Mouse (Mus musculus): Measurements from ENCODE around the gene Prkcb. TPM values are rescaled to one million over a fixed set of nuclear protein-coding genes. Genes with fewer than 3 reads are reported as not detected.

Prkcb gene
- polyA plus RNA-seq, 1 experiment from 2014 or later = 12.7 TPM

DNA sequence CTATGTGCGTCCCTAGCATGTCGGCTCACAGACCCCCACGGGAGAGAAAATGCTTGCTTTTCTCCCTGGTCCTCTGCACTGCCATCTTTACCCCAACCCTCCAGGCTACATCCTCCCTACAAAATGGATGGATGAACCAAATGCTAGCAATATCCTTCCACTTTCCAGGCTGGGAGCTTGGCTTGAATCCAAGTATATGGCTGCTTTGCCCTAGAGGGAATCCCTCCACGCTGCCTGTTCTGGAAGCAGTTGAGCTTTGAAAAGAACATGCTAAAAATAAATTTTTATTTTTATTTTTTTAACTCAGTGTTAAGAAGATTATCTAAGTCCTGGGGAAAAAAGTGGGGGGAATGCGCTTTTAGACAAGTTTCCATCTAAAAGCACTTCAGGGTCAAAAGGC lies 339.5 kb downstream of the Prkcb start:
- no peaks in the 10 kb centered on the region for H3K27me3 ChIP-seq (ENCODE audit: control insufficient read depth, insufficient read depth, low read length)
- H3K27ac ChIP-seq (ENCODE audit: low read length) = no peak overlapping the region
- H3K4me2 ChIP-seq (ENCODE audit: low read depth, low read length) = no peak overlapping the region
- H3K36me3 ChIP-seq (ENCODE audit: control insufficient read depth, insufficient read depth, low read length) = no peaks in the 10 kb centered on the region
- H3K4me1 ChIP-seq (ENCODE audit: control insufficient read depth, insufficient read depth, low read length) = no peaks in the 10 kb centered on the region
- no peaks in the 10 kb centered on the region for H3K9me3 ChIP-seq (replicated peaks; ENCODE audit: control insufficient read depth, low read length)
- no peak overlapping the region for H3K9ac ChIP-seq (ENCODE audit: low read length)
- no peak for ATAC-seq (ENCODE audit: insufficient read depth, low FRiP score)
- H3K4me3 ChIP-seq (replicated peaks; ENCODE audit: low read length) = no peak overlapping the region
- WGBS = 87% methylated on average over 5 of the region's 5 CpGs

- Histone ChIP-seq H3K4me1 (ENCODE audit: control insufficient read depth, insufficient read depth, low read length) (no peaks in the 10 kb centered on the region), H3K9ac (ENCODE audit: low read length) (no peak overlapping the region), H3K4me3 (replicated peaks; ENCODE audit: low read length) (no peak overlapping the region), H3K9me3 (replicated peaks; ENCODE audit: control insufficient read depth, low read length) (no peaks in the 10 kb centered on the region), H3K27me3 (ENCODE audit: control insufficient read depth, insufficient read depth, low read length) (no peaks in the 10 kb centered on the region), H3K27ac (ENCODE audit: low read length) (no peak overlapping the region), H3K4me2 (ENCODE audit: low read depth, low read length) (no peak overlapping the region), H3K36me3 (ENCODE audit: control insufficient read depth, insufficient read depth, low read length) (no peaks in the 10 kb centered on the region)
- 86% methylated on average over 2 of the region's 2 CpGs for WGBS
- no peak for ATAC-seq (ENCODE audit: insufficient read depth, low FRiP score)
These were observed 341.8 kb downstream of the Prkcb start for GRCm38 (mm10) chr7:122630386-122630785.

GRCm38 (mm10) chr7:122631151-122631550 lies 342.6 kb downstream of the Prkcb start:
- Histone ChIP-seq H3K36me3 (ENCODE audit: control insufficient read depth, insufficient read depth, low read length) (no peaks in the 10 kb centered on the region), H3K4me2 (ENCODE audit: low read depth, low read length) (no peak overlapping the region), H3K27ac (ENCODE audit: low read length) (no peak overlapping the region), H3K9me3 (replicated peaks; ENCODE audit: control insufficient read depth, low read length) (no peaks in the 10 kb centered on the region), H3K9ac (ENCODE audit: low read length) (no peak overlapping the region), H3K27me3 (ENCODE audit: control insufficient read depth, insufficient read depth, low read length) (no peaks in the 10 kb centered on the region), H3K4me3 (replicated peaks; ENCODE audit: low read length) (no peak overlapping the region), H3K4me1 (ENCODE audit: control insufficient read depth, insufficient read depth, low read length) (no peaks in the 10 kb centered on the region)
- no peak for ATAC-seq (ENCODE audit: insufficient read depth, low FRiP score)
- 74% methylated on average over 3 of the region's 3 CpGs for WGBS

- H3K9ac ChIP-seq (ENCODE audit: low read length) = no peak overlapping the region
- 71% methylated on average over 5 of the region's 5 CpGs for WGBS
- no peaks in the 10 kb centered on the region for H3K4me1 ChIP-seq (ENCODE audit: control insufficient read depth, insufficient read depth, low read length)
- no peak for ATAC-seq (ENCODE audit: insufficient read depth, low FRiP score)
- no peak overlapping the region for H3K4me2 ChIP-seq (ENCODE audit: low read depth, low read length)
- no peaks in the 10 kb centered on the region for H3K9me3 ChIP-seq (replicated peaks; ENCODE audit: control insufficient read depth, low read length)
- H3K27me3 ChIP-seq (ENCODE audit: control insufficient read depth, insufficient read depth, low read length) = no peaks in the 10 kb centered on the region
- no peaks in the 10 kb centered on the region for H3K36me3 ChIP-seq (ENCODE audit: control insufficient read depth, insufficient read depth, low read length)
- no peak overlapping the region for H3K27ac ChIP-seq (ENCODE audit: low read length)
- H3K4me3 ChIP-seq (replicated peaks; ENCODE audit: low read length) = no peak overlapping the region
These were observed 344.4 kb downstream of the Prkcb start for GRCm38 (mm10) chr7:122632946-122633345.

- WGBS = 85% methylated on average over 5 of the region's 5 CpGs
- H3K4me3 ChIP-seq (replicated peaks; ENCODE audit: low read length) = no peak overlapping the region
- no peaks in the 10 kb centered on the region for H3K27me3 ChIP-seq (ENCODE audit: control insufficient read depth, insufficient read depth, low read length)
- no peak for ATAC-seq (ENCODE audit: insufficient read depth, low FRiP score)
- H3K4me1 ChIP-seq (ENCODE audit: control insufficient read depth, insufficient read depth, low read length) = no peaks in the 10 kb centered on the region
- H3K4me2 ChIP-seq (ENCODE audit: low read depth, low read length) = no peak overlapping the region
- H3K9ac ChIP-seq (ENCODE audit: low read length) = no peak overlapping the region
- H3K36me3 ChIP-seq (ENCODE audit: control insufficient read depth, insufficient read depth, low read length) = no peaks in the 10 kb centered on the region
- H3K9me3 ChIP-seq (replicated peaks; ENCODE audit: control insufficient read depth, low read length) = no peaks in the 10 kb centered on the region
- H3K27ac ChIP-seq (ENCODE audit: low read length) = no peak overlapping the region
These were observed 344.9 kb downstream of the Prkcb start for GRCm38 (mm10) chr7:122633463-122633862.

DNA sequence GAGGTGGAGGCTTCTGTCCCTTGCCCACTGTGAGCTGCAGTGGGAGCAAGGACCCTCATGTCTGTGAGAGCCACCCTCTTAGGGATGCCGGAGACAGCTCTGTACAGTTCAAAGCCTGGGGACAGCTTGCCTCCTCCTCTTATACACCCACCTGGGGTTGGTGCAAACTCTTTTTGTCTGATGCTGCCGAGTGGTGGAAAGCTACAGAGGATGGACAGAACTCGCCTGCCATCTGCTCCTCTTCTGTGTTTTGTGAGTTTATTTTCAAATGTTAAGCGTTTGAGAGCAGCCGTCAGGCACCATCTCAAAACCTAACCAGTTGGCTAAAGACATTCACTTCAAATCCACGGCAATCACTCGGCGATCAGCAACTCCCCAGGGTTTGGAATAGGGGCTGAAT lies 355.1 kb downstream of the Prkcb start:
- no peak overlapping the region for H3K4me2 ChIP-seq (ENCODE audit: low read depth, low read length)
- no peaks in the 10 kb centered on the region for H3K4me1 ChIP-seq (ENCODE audit: control insufficient read depth, insufficient read depth, low read length)
- H3K36me3 ChIP-seq (ENCODE audit: control insufficient read depth, insufficient read depth, low read length) = no peaks in the 10 kb centered on the region
- no peaks in the 10 kb centered on the region; the same call in 1 of the 2 replicates for H3K27me3 ChIP-seq (ENCODE audit: control insufficient read depth, insufficient read depth, low read length)
- H3K9ac ChIP-seq (ENCODE audit: low read length) = no peak overlapping the region
- WGBS = 88% methylated on average over 8 of the region's 8 CpGs
- ATAC-seq (ENCODE audit: insufficient read depth, low FRiP score) = no peak
- no peaks in the 10 kb centered on the region for H3K9me3 ChIP-seq (replicated peaks; ENCODE audit: control insufficient read depth, low read length)
- no peak overlapping the region for H3K4me3 ChIP-seq (replicated peaks; ENCODE audit: low read length)
- no peak overlapping the region for H3K27ac ChIP-seq (ENCODE audit: low read length)

DNA sequence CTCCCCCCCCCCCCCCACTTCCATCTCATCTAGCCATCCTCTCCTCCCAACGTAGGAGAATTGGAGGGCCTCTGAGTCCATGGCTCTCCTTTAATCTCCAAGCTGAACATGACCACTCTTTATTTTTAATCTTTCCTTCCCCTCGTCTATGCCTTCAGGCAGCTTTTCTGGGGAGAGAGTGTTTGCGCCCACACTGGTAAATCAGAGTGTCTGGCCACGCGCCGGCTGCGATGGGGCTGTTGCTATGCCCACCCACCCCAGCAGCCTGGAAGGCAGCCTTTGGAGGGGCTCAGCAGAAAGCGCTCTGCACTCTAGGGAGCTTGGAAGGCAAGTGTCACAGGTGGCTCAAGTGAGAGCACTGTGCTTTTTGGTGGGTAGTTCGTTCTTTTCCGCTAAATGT lies 360.8 kb downstream of the Prkcb start:
- Histone ChIP-seq H3K9me3 (replicated peaks; ENCODE audit: control insufficient read depth, low read length) (no peaks in the 10 kb centered on the region), H3K4me1 (ENCODE audit: control insufficient read depth, insufficient read depth, low read length) (no peaks in the 10 kb centered on the region), H3K27ac (ENCODE audit: low read length) (no peak overlapping the region), H3K9ac (ENCODE audit: low read length) (no peak overlapping the region), H3K4me3 (replicated peaks; ENCODE audit: low read length) (no peak overlapping the region), H3K4me2 (ENCODE audit: low read depth, low read length) (no peak overlapping the region), H3K36me3 (ENCODE audit: control insufficient read depth, insufficient read depth, low read length) (no peaks in the 10 kb centered on the region), H3K27me3 (ENCODE audit: control insufficient read depth, insufficient read depth, low read length) (no peaks in the 10 kb centered on the region)
- ATAC-seq (ENCODE audit: insufficient read depth, low FRiP score) = no peak
- 81% methylated on average over 10 of the region's 10 CpGs for WGBS

DNA sequence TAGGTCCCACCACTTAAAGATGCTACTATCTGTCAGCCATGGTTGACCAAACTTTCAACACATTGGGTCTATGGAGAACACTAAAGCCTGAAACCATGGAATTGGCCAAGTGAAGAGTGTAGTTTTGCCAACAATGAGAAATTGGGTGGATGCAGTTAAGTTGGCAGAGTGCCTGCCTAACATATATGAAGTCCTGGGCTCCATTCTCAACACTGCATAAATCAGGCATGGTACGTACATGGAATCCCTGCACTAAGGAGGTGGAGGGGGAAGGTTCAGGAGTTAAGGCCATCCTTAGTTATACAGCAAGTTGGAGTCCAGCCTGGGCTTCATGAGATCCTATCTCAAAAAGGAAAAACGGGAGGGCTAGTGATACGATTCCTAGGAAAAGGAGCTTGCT lies 364.0 kb downstream of the Prkcb start:
- no peaks in the 10 kb centered on the region for H3K36me3 ChIP-seq (ENCODE audit: control insufficient read depth, insufficient read depth, low read length)
- H3K4me2 ChIP-seq (ENCODE audit: low read depth, low read length) = no peak overlapping the region
- ATAC-seq (ENCODE audit: insufficient read depth, low FRiP score) = no peak
- no peak overlapping the region for H3K27ac ChIP-seq (ENCODE audit: low read length)
- H3K4me1 ChIP-seq (ENCODE audit: control insufficient read depth, insufficient read depth, low read length) = no peaks in the 10 kb centered on the region
- H3K9me3 ChIP-seq (replicated peaks; ENCODE audit: control insufficient read depth, low read length) = no peaks in the 10 kb centered on the region
- no peak overlapping the region for H3K9ac ChIP-seq (ENCODE audit: low read length)
- no peaks in the 10 kb centered on the region for H3K27me3 ChIP-seq (ENCODE audit: control insufficient read depth, insufficient read depth, low read length)
- 79% methylated on average over 3 of the region's 3 CpGs for WGBS
- no peak overlapping the region for H3K4me3 ChIP-seq (replicated peaks; ENCODE audit: low read length)

DNA sequence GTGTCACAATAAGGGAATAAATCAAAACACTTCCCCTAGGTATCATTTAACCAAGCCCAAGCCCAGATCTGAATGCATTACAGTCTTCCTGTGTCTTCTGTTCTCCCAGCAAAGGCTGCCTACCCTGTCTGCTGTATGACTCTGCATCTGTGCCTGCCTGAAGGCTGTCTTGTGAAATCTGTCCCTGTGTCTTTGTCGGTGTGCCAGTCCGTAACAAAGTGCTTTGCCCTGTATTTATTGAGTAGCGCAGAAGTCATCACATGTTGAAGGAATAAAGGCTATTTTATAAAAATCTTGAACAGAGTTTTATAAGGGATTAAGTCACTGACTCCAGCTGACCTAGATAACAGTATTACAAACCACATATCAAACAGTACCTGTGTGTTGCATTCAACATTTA lies 368.1 kb downstream of the Prkcb start:
- Histone ChIP-seq H3K36me3 (ENCODE audit: control insufficient read depth, insufficient read depth, low read length) (no peaks in the 10 kb centered on the region), H3K4me1 (ENCODE audit: control insufficient read depth, insufficient read depth, low read length) (no peaks in the 10 kb centered on the region), H3K9ac (ENCODE audit: low read length) (no peak overlapping the region), H3K4me3 (replicated peaks; ENCODE audit: low read length) (no peak overlapping the region), H3K27ac (ENCODE audit: low read length) (no peak overlapping the region), H3K4me2 (ENCODE audit: low read depth, low read length) (no peak overlapping the region), H3K27me3 (ENCODE audit: control insufficient read depth, insufficient read depth, low read length) (no peaks in the 10 kb centered on the region), H3K9me3 (replicated peaks; ENCODE audit: control insufficient read depth, low read length) (no peaks in the 10 kb centered on the region)
- no peak for ATAC-seq (ENCODE audit: insufficient read depth, low FRiP score)
- 84% methylated on average over 3 of the region's 3 CpGs for WGBS
